Mouse (Mus musculus): ENCODE data around the gene Gnai1.
"Not testable (repeated sequence)": the region's sequence is repeated elsewhere in the genome, so short reads cannot be mapped to it uniquely, and the experiment has no call there.

Gnai1 gene

DNA sequence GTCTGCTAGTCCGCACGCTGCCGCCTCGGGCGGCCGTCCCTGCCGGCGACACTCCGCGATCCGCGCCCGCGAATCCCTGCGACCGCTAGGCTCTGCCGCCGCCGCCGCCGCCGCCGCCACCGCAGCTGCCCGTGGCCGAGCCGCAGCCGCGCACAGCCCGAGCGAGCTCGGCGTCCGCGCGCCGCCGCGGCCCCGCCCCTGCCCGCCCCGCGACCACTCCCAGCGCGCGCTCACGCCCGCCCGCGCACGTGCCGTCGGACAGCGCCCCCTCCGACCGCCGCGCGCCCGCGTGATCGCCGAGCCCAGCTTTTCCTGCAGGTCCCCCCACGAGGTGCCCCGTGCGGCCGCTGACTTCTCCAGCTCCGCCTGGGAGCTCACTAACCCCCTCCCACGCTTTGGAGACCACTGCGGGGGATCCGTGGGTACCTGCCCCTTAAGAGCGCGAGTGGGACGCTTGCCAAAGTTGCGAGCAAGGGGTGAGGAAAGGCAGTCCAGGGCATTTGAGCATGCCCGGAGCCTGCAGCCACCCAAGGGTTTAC lies at the start of gene Gnai1:
Gene Gnai1 (minus strand): TSS at position 75 of the 539 bp plus-strand sequence.
- DNase-seq (ENCODE audit: low spot score in 2 of 2), result peak in 1 of 2 experiments; percentile 33

- DNase-seq (ENCODE audit: low spot score in 2 of 2), result no peak
Observed at GRCm38 (mm10) chr5:18367864-18368263, 7.7 kb upstream of the Gnai1 start.

DNA sequence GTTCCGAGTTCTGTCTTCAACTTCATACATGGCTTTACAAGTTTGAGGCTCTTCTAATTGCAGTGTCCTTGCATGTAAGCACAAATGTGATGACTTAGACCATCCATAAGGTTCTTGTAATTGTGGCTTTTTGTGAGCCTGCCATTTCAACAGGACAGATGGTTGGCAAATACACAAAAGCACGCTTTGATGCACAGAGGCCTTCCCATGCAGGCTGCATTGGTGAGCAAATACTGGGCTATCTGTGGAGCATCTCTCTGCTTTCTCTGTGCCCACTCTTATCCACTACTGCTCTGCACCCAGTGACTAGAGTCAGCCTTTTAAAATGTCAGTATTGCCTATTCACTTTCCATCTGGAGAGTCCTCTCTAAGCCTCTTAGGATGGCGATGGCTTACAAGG lies 5.3 kb upstream of the Gnai1 start:
- no peak for DNase-seq (ENCODE audit: low spot score in 2 of 2)

- DNase-seq (ENCODE audit: low spot score in 2 of 2), result no peak
Observed at GRCm38 (mm10) chr5:18360956-18361355, 801 bp upstream of the Gnai1 start.

- no peak for DNase-seq (ENCODE audit: low spot score in 2 of 2)
Observed at GRCm38 (mm10) chr5:18359376-18360280, 527 bp downstream of the Gnai1 start.

GRCm38 (mm10) chr5:18358778-18359177 lies 1.4 kb downstream of the Gnai1 start:
- DNase-seq (ENCODE audit: low spot score in 2 of 2), result no peak

DNA sequence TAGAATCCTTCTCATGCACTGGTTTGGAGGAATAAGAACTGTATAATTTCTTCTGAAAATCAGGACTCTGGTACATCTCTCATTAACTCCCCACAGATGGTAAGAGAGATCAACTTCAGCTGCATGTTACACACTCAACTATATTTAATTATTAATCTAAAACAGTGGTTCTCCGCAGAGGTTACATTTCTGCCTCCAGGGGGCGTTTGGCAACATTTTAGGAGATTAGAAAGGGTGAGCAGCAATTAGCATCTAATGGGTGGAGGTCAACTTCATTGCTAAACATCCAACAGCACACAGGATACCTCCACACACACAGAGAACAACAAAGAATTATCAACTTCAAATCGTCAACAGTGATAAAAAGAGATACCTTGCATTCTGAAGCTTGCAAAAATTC lies 2.0 kb downstream of the Gnai1 start:
- no peak for DNase-seq (ENCODE audit: low spot score in 2 of 2)

- DNase-seq (ENCODE audit: low spot score in 2 of 2), result no peak
Observed at GRCm38 (mm10) chr5:18347297-18347696, 12.9 kb downstream of the Gnai1 start.

DNA sequence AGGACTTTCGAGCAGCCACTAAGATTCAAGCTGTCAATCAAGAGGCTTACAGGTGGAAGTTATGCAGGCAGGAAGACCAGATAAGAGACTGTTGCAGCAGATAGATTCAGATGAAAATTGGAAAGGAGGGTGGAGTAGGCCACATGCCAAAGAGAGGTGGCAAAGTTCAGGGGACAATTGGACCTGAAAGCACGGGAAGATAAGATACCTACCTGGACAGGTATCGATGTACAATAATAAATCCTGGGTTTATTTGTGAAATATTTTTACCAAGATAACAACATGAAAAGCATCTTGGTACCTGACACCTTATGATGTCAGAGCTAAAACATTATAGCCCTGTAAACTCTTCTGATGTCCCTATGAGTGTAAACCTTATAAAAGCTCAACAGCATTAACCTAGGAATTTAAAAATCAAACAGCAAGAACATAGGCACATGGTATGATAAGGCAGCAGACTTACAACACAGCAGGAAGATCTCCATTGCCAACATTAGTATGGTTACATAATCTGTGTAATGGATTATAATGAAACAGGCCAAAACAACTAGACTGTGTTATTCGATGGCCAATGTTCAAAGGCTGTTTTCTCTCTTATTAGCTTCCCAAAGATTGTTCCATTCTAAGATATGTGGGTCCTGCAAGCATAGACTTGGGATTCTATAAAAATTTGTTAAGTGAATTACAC lies 16.6 kb downstream of the Gnai1 start:
- DNase-seq (ENCODE audit: low spot score in 2 of 2), result no peak

DNA sequence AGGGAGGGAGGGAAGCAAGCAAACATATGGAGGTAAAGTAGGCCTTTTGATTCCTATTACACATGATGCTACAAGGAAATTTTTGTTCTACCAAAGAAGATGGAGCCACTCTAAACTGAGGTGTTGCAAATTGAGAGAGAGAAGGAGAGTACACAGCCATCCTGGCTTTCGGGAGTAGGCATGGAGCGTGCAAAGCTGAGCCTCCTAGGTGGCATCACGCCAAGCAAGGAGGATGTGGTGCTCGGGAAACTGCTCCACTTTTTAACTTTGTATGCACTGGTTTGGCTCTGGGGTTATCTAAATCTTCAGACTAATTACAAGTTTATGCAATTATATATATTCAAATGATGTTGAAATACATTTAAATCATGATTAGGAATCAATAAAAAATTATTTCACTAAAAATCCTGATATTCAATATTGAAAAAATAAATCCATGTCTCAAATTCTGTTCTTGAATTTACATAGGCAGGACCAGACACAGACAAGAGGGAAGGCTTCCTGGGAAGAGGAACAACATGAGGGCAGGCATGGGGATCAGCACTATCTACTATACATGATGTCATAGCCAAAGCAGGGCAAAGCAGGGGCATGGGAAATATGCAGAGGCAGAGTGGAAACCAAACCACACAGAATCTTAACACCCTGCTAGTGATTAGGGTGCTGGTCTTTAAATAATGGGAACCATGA lies 17.2 kb downstream of the Gnai1 start:
- no peak for DNase-seq (ENCODE audit: low spot score in 2 of 2)

DNA sequence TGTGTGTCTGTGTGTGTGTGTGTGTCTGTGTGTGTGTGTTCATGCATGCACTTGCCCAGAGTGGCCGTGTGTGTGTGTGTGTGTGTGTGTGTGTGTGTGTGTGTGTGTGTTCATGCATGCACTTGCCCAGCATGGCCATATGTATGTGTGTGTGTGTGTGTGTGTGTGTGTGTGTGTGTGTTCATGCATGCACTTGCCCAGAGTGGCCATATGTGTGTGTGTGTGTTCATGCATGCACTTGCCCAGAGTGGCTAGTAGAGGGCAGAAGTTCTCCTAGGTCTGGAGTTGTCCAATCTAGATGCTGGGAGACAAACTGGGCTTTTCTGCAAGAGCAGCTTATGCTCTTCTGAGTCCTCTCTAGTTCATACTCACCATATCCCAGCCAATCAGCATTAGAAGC lies 18.3 kb downstream of the Gnai1 start:
- DNase-seq (ENCODE audit: low spot score in 2 of 2), result not testable (repeated sequence)

DNA sequence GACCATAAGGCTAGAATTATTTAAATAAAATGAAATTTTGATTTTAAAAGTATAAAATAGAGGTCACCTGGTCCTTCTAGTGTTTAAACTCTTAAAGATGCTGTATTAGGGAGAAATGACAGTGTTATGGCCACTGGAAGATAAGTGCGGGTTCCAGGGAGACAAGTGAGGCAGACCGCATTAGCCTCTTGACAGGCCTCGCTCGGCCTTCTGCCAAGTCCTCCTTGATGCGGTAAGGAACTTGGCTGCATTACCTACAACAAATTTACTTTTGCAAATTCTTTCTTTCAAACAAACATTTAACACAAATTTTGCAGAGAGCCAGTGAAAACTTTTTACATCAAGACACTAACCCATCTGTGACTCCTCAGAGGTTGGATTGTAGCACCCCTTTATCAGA lies 27.9 kb downstream of the Gnai1 start:
- DNase-seq (ENCODE audit: low spot score in 2 of 2), result no peak

GRCm38 (mm10) chr5:18330726-18331125 lies 29.4 kb downstream of the Gnai1 start:
- DNase-seq (ENCODE audit: low spot score in 2 of 2), result no peak

DNA sequence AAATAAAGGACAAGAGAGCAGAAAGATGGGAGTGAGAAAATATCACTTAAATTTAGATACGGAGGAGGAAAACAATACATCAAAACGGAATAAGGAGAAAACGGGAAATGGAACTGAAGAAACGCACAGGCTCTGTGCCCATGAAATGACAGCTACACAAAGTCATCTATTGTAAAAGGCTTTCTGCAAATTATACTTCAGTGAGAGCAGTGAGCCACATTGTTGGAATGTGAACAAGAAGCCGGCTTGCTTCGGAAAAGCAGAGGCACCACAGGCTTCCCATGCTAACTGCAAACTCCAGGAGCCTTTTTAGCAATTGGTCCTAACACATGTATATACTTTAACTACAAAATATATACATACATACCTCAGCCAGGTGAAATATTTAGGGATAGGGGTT lies 34.0 kb downstream of the Gnai1 start:
- no peak for DNase-seq (ENCODE audit: low spot score in 2 of 2)

DNA sequence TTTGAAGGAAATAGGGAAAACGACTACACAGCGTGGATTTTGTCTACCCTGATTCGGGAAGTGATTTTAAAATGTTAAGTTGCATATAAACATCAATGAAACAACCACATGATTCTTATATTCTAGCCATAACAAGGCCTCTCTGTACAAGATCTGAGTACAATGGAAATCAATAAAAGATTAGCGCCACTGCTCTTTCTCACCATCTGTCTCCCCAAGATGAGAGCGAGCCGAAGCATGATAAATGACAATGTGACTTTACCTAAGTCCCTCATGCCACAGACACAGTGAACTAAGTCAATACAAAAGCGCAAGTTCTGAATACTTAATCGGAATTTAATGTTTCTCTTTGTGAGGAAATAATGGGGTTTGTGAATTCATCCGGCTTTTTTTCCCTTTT lies 36.6 kb downstream of the Gnai1 start:
- no peak for DNase-seq (ENCODE audit: low spot score in 2 of 2)

- no peak for DNase-seq (ENCODE audit: low spot score in 2 of 2)
Observed at GRCm38 (mm10) chr5:18321661-18322060, 38.5 kb downstream of the Gnai1 start.

DNA sequence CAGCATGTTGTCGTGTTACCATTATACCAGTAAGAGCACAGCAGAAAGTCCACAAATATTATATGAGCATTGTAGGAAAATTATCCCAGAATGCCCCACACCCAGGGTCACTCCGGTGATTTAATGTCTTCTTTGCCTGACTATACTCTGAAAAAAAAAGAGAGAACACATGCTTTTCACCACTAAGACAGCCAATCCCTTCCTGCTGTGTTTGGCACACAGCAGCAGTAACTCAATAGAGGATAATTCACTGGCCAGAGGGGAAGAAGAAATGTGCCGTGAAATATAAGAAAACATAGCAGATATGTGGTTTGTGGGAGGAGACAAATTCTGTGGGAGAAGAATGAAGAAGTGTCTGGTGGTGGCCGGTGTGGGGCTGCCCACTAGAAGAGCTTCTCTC lies 41.3 kb downstream of the Gnai1 start:
- no peak for DNase-seq (ENCODE audit: low spot score in 2 of 2)

- no peak for DNase-seq (ENCODE audit: low spot score in 2 of 2)
Observed at GRCm38 (mm10) chr5:18307229-18307804, 52.8 kb downstream of the Gnai1 start.

- DNase-seq (ENCODE audit: low spot score in 2 of 2), result no peak
Observed at GRCm38 (mm10) chr5:18296584-18296983, 63.6 kb downstream of the Gnai1 start.

DNA sequence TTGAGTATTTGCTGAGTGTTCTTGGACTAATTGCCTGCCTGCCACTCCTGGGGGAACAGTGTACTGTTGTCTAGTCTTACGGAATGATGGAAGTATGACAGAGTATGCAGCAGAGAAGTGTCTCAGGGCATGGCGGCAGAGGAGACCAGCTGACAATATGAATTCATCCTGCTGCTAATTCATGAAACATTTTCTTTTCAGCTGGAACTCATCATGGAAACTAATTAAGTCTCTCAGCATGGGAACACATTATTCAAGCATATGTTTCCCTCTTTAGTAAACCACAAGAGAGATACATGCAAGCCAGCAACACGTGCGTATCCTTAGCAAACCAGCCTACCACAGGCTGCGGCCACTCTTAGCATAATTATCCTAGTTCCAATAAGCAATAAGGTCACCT lies 67.4 kb downstream of the Gnai1 start:
- DNase-seq (ENCODE audit: low spot score in 2 of 2), result no peak

DNA sequence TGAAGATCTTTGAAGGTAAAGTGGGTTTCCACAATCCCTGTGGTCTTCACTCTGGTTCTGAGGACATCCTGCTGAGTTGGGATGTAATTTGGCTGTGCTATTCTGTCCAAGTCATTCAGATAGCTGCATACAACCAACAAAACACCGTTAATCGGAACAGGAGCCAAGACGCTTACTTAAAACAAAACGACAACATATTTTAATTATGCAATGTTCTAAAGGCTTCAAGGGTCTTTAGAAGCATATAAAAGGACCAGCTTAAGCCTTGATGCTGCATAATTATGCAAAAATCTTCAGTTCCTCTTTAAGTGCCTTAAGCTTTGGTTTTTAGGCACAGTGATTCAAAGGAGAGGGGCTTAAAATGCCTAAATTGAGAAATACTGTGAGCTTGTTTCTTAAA lies 70.6 kb downstream of the Gnai1 start:
- DNase-seq (ENCODE audit: low spot score in 2 of 2), result no peak

DNA sequence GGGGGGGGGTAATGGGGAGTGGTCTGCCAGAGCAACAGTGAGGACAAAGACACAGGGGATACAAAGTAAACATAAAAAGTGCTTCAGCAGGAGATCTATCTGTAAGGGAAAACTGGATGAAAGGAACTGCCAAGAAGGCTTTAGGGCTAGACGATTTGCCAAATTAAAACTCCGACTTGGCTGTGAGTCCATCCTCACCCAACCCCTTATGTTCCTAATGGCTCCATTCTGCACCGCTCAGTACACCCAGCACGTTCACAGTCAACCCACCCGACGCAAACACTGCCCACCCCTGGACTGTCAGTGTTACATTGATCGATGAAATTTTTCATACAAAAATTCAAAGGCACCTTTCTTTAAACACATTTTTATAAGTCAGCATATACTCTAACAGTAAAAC lies 71.5 kb downstream of the Gnai1 start:
- DNase-seq (ENCODE audit: low spot score in 2 of 2), result no peak

Measured in spleen, postnatal 10 days (tissue).